Mouse (Mus musculus): ENCODE results near the gene Hesx1. TPM values are rescaled to one million over a fixed set of nuclear protein-coding genes. Genes with fewer than 3 reads are reported as not detected.

Hesx1 gene
- polyA plus RNA-seq, 1 experiment from 2014 or later, result not detected

DNA sequence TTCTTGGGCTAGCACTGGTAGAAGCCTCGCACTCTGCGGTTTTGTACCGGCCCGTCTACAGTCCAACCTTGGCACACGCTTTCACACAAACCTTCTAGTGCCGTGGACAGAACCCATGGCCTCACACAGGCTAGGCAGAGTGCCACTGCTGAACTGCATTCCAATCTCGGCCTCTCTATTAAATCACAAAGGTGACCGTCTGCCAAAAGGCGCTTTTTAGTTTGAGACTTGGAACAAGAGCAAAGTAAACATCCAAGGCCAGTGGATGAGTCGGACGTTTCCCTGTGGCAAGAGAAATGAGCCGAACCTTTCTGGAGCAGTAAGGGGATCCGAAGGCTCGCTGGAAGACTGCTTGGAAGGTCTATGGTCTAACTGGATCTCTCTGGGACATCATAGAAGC, 25.6 kb downstream of the Hesx1 start:
- 94% methylated on average over 14 of the region's 14 CpGs for WGBS
- Histone ChIP-seq H3K36me3 (ENCODE audit: poor library complexity, severe bottlenecking) (no peaks in the 10 kb centered on the region), H3K4me2 (no peak overlapping the region), H3K4me1 (no peaks in the 10 kb centered on the region), H3K9me3 (replicated peaks) (no peaks in the 10 kb centered on the region), H3K4me3 (no peak overlapping the region), H3K27me3 (no peaks in the 10 kb centered on the region), H3K27ac (no peak overlapping the region), H3K9ac (no peak overlapping the region)
- ATAC-seq, result no peak

GRCm38 (mm10) chr14:27022876-27023275, 28.7 kb downstream of the Hesx1 start:
- Histone ChIP-seq H3K4me3 (no peak overlapping the region), H3K4me2 (no peak overlapping the region), H3K9me3 (replicated peaks) (no peaks in the 10 kb centered on the region), H3K36me3 (ENCODE audit: poor library complexity, severe bottlenecking) (no peaks in the 10 kb centered on the region), H3K9ac (no peak overlapping the region), H3K27ac (no peak overlapping the region), H3K4me1 (no peaks in the 10 kb centered on the region), H3K27me3 (no peaks in the 10 kb centered on the region)
- 45% methylated on average over 11 of the region's 11 CpGs for WGBS
- no peak for ATAC-seq

GRCm38 (mm10) chr14:27024664-27025063, 30.4 kb downstream of the Hesx1 start:
- ATAC-seq, result no peak
- 82% methylated on average over 4 of the region's 4 CpGs for WGBS
- H3K27me3 ChIP-seq, result no peaks in the 10 kb centered on the region
- no peak overlapping the region for H3K4me2 ChIP-seq
- H3K27ac ChIP-seq, result no peak overlapping the region
- no peaks in the 10 kb centered on the region for H3K9me3 ChIP-seq (replicated peaks)
- no peak overlapping the region for H3K4me3 ChIP-seq
- H3K36me3 ChIP-seq (ENCODE audit: poor library complexity, severe bottlenecking), result no peaks in the 10 kb centered on the region
- no peaks in the 10 kb centered on the region for H3K4me1 ChIP-seq
- H3K9ac ChIP-seq, result no peak overlapping the region

GRCm38 (mm10) chr14:27029771-27030173, 35.6 kb downstream of the Hesx1 start:
- H3K36me3 ChIP-seq (ENCODE audit: poor library complexity, severe bottlenecking), result no peaks in the 10 kb centered on the region
- WGBS, result 3% methylated on average over 15 of the region's 15 CpGs
- H3K9ac ChIP-seq, result no peak overlapping the region
- no peaks in the 10 kb centered on the region for H3K27me3 ChIP-seq
- H3K4me3 ChIP-seq, result no peak overlapping the region
- no peaks in the 10 kb centered on the region for H3K4me1 ChIP-seq
- no peaks in the 10 kb centered on the region for H3K9me3 ChIP-seq (replicated peaks)
- peak; percentile 83 for ATAC-seq
- no peak overlapping the region for H3K4me2 ChIP-seq
- no peak overlapping the region for H3K27ac ChIP-seq

DNA sequence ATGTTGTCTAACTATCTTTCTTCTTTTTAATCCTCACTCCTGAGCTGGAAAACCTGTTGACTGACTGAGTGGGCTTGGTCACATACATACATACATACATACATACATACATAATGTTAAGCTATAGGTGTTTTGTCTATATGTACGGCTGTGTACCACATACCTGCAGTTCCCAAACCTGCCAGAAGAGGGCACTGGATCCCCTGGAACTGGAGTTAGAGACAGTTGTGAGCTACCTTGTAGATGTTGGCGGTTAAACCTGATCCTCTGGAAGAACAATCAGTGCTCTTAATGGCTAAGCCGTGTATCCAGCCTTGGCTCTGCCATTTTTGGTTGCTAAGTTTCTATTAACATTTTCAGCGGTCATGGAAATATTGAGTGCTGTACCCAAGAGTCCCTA, 36.9 kb downstream of the Hesx1 start:
- Histone ChIP-seq H3K4me3 (no peak overlapping the region), H3K4me1 (no peaks in the 10 kb centered on the region), H3K9me3 (replicated peaks) (no peaks in the 10 kb centered on the region), H3K4me2 (no peak overlapping the region), H3K27ac (no peak overlapping the region), H3K36me3 (ENCODE audit: poor library complexity, severe bottlenecking) (no peaks in the 10 kb centered on the region), H3K27me3 (no peaks in the 10 kb centered on the region), H3K9ac (no peak overlapping the region)
- WGBS, result 10% methylated on average over 4 of the region's 4 CpGs
- ATAC-seq, result 0 out of 2 replicates have a peak, but pooled peaks have one; percentile 27

- no peaks in the 10 kb centered on the region for H3K9me3 ChIP-seq (replicated peaks)
- peaks cover 11% of the 10 kb centered on the region for H3K4me1 ChIP-seq
- H3K9ac ChIP-seq, result no peak overlapping the region
- H3K27me3 ChIP-seq, result peaks cover 24% of the 10 kb centered on the region
- H3K27ac ChIP-seq, result no peak overlapping the region
- no peak overlapping the region for H3K4me3 ChIP-seq
- ATAC-seq, result no peak
- WGBS, result 75% methylated on average over 1 of the region's 1 CpGs
- no peaks in the 10 kb centered on the region for H3K36me3 ChIP-seq (ENCODE audit: poor library complexity, severe bottlenecking)
- H3K4me2 ChIP-seq, result no peak overlapping the region
Measured at GRCm38 (mm10) chr14:27037513-27037912, 43.3 kb downstream of the Hesx1 start.

DNA sequence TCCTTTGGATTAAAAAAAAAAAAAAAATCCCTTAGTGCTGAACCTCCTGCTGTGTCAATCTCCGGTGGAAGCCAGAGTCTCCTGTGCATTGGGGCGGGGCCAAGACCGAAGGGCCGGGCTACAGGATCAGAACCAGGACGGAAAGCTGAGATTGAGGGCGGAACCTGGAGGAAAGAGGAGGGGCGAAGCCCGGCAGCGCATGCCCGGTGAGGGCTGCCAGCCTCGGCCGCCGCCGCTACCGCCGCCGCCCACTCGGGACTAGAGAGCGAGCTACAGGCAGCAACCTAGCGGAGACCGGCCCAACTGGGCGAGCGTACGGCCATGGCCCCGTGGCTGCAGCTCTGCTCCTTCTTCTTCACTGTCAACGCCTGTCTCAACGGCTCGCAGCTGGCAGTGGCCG, 44.6 kb downstream of the Hesx1 start, which contains the start of gene Il17rd:
Il17rd (plus strand) TSS at position 159 of the 400 bp plus-strand sequence.
- Histone ChIP-seq H3K27me3 (peaks cover 24% of the 10 kb centered on the region), H3K36me3 (ENCODE audit: poor library complexity, severe bottlenecking) (no peaks in the 10 kb centered on the region), H3K4me3 (peak within 1 kb of the TSS; percentile 90), H3K9ac (peak within 1 kb of the TSS; percentile 80), H3K4me2 (peak within 1 kb of the TSS; percentile 97), H3K4me1 (peaks cover 15% of the 10 kb centered on the region), H3K27ac (peak within 1 kb of the TSS; percentile 57), H3K9me3 (replicated peaks) (no peaks in the 10 kb centered on the region)
- under 1% methylated on average over 29 of the region's 29 CpGs for WGBS
- ATAC-seq, result peak; percentile 96

DNA sequence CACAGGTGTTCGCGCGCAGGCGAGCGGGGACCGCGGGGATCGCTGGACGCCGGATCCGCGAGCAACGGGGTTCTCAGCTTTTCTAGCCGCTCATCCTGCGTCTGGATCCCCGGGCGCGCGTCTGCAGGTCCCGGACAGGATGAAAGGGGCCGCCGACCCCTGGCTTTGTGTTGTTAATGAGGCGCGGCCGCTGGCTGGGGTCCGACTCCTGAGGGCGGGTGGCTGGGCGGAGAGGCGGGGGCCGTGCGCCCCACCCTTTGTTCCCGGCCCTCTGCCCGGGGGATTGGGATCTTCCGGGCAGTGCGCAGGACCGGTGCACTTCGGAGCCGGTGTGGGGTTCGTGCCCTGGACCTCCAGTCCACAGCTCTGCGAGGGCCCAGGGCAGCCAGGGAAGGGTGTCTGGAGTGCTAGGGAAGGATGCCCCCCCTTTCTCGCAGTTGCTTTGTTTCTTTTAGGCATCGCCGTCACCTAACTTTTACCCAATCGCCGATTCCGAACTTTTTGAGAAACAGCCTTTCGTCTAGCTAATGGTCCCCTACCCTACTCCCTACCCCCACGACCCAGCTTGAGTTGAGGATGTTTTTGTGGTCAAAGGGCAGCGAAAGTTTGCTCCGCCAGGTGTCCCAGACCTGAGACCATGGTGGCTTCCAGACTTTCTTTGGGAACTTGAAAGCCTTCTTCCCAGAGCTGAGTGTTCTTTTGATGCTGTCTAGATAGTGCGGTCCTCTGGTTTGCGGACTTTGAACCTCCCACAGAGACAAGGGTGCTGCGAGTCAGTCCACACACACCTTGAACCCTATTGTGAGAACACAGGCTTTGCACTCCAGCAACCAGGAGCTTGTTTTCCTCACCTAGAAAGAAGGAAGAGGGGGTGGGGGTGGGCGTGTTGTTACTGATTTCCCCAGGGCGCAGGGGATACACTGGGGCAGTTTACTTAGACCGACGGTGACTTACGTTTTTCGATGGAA, 45.3 kb downstream of the Hesx1 start:
- WGBS, result 1% methylated on average over 59 of the region's 59 CpGs
- H3K27ac ChIP-seq, result peak overlapping the region; percentile 57
- ATAC-seq, result peak; percentile 75
- H3K4me2 ChIP-seq, result peak overlapping the region; percentile 97
- H3K36me3 ChIP-seq (ENCODE audit: poor library complexity, severe bottlenecking), result no peaks in the 10 kb centered on the region
- H3K4me3 ChIP-seq, result peak overlapping the region; percentile 90
- H3K9ac ChIP-seq, result peak overlapping the region; percentile 80
- H3K9me3 ChIP-seq (replicated peaks), result no peaks in the 10 kb centered on the region
- peaks cover 24% of the 10 kb centered on the region for H3K27me3 ChIP-seq
- H3K4me1 ChIP-seq, result peaks cover 23% of the 10 kb centered on the region

GRCm38 (mm10) chr14:27040451-27040850, 46.2 kb downstream of the Hesx1 start:
- Histone ChIP-seq H3K36me3 (ENCODE audit: poor library complexity, severe bottlenecking) (no peaks in the 10 kb centered on the region), H3K4me1 (peaks cover 30% of the 10 kb centered on the region), H3K27me3 (peaks cover 24% of the 10 kb centered on the region), H3K27ac (no peak overlapping the region), H3K4me2 (peak overlapping the region; percentile 97), H3K9me3 (replicated peaks) (no peaks in the 10 kb centered on the region), H3K4me3 (peak overlapping the region; percentile 90), H3K9ac (peak overlapping the region; percentile 80)
- ATAC-seq, result no peak
- WGBS, result 10% methylated on average over 12 of the region's 12 CpGs

DNA sequence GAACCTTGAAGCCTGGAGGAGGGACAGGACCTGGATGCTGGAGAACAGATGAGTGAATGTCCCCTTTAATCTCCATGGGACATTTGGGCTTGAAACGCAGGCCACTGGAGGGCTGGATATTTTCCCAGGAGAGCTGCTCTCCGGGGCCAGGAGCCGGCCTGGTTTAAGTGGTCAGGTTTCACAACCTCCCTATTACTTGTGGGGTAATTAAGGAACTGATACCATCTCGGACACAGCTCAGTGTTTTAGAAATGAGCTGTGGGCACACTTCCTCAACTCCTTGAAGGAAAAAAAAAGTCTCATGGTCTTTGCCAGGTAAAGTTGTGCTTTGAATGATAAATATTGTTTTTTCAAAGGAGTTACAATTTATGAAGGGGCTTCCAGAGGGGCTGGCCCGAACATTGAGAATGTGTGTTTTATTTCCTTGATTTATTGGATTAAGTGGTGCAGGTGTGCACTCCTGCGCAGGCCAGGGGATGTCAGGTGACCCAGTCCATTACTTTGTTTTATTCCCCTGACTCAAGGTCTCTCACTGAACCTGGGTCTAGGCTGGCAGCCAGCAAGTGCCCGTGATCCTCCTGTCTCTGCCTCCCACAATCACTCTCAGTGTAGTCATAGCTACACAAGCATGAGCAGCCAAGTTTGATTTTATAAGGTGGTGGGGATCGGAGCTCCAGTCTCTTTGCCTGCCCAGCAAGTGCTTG, 48.2 kb downstream of the Hesx1 start:
- Histone ChIP-seq H3K4me2 (no peak overlapping the region), H3K9me3 (replicated peaks) (no peaks in the 10 kb centered on the region), H3K27me3 (peaks cover 24% of the 10 kb centered on the region), H3K9ac (no peak overlapping the region), H3K4me1 (peaks cover 30% of the 10 kb centered on the region), H3K27ac (no peak overlapping the region), H3K4me3 (no peak overlapping the region), H3K36me3 (ENCODE audit: poor library complexity, severe bottlenecking) (no peaks in the 10 kb centered on the region)
- 48% methylated on average over 8 of the region's 8 CpGs for WGBS
- ATAC-seq, result no peak

- ATAC-seq, result no peak
- peaks cover 34% of the 10 kb centered on the region for H3K4me1 ChIP-seq
- no peaks in the 10 kb centered on the region for H3K9me3 ChIP-seq (replicated peaks)
- 65% methylated on average over 5 of the region's 5 CpGs for WGBS
- no peak overlapping the region for H3K9ac ChIP-seq
- H3K4me2 ChIP-seq, result no peak overlapping the region
- H3K27me3 ChIP-seq, result peaks cover 28% of the 10 kb centered on the region
- H3K36me3 ChIP-seq (ENCODE audit: poor library complexity, severe bottlenecking), result no peaks in the 10 kb centered on the region
- no peak overlapping the region for H3K4me3 ChIP-seq
- no peak overlapping the region for H3K27ac ChIP-seq
Measured at GRCm38 (mm10) chr14:27043416-27043815, 49.2 kb downstream of the Hesx1 start.
